Mouse (Mus musculus): ENCODE measurements at regions not wholly inside any gene's neighbourhood (a gene's known extent, or its start where the extent isn't known, plus 50 kb on each side); places are given as distances from the start of the nearest gene placed in this dataset.

- Histone ChIP-seq H3K4me3 (no peak overlapping the region), H3K27me3 (ENCODE audit: insufficient read depth, poor library complexity, severe bottlenecking) (no peaks in the 10 kb centered on the region), H3K4me1 (no peaks in the 10 kb centered on the region), H3K36me3 (no peaks in the 10 kb centered on the region), H3K27ac (no peak overlapping the region), H3K9me3 (no peaks in the 10 kb centered on the region)
- no peak for DNase-seq (ENCODE audit: low spot score)
- 71% methylated on average over 6 of the region's 6 CpGs for WGBS
Measured at GRCm38 (mm10) chr19:50087277-50087676, 591.2 kb downstream of the Sorcs1 start.

DNA sequence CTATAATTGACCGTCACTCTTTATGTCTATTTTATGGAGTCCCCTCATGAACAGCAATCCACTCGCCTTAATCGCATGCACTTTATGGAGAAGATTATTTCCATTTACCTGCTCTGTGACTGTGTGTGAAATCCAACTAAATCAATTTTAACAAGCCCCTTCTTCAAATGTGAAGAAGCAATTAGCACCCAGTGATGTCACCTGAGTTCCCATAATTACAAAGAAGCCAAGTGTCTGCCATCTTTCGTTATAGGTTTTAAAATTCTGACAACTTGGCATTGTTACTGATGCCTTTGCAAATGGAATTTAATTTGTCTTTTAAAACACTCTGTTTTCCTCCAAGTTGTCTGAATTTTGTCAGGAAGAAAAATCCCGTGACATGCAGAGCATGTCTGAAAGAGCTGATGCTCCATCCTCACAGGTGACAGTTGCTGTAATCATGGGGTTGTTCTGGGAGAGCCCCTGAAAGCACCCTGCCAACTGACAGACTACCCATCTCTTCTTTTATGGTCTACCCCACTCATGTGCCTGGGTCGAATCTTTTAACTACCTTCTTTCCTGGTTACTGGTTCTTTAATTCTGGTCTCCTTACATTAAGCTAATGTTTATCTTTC lies 600.9 kb downstream of the Sorcs1 start:
- WGBS: 82% methylated on average over 6 of the region's 6 CpGs
- DNase-seq (ENCODE audit: low spot score): no peak

GRCm38 (mm10) chr19:50060448-50060847 lies 618.0 kb downstream of the Sorcs1 start:
- no peaks in the 10 kb centered on the region for H3K36me3 ChIP-seq
- no peak overlapping the region for H3K4me3 ChIP-seq
- no peak for DNase-seq (ENCODE audit: low spot score)
- H3K9me3 ChIP-seq: no peaks in the 10 kb centered on the region
- WGBS: 71% methylated on average over 6 of the region's 6 CpGs
- no peaks in the 10 kb centered on the region for H3K27me3 ChIP-seq (ENCODE audit: insufficient read depth, poor library complexity, severe bottlenecking)
- no peak overlapping the region for H3K27ac ChIP-seq
- H3K4me1 ChIP-seq: no peaks in the 10 kb centered on the region

More for the DNA sequence above, 600.9 kb downstream of the Sorcs1 start:
- Histone ChIP-seq H3K4me3 (no peak overlapping the region), H3K27me3 (ENCODE audit: insufficient read depth, poor library complexity, severe bottlenecking) (no peaks in the 10 kb centered on the region), H3K4me1 (no peaks in the 10 kb centered on the region), H3K36me3 (no peaks in the 10 kb centered on the region), H3K9me3 (no peaks in the 10 kb centered on the region), H3K27ac (no peak overlapping the region)

- 52% methylated on average over 2 of the region's 2 CpGs for WGBS
- H3K27ac ChIP-seq: no peak overlapping the region
- no peaks in the 10 kb centered on the region for H3K27me3 ChIP-seq (ENCODE audit: insufficient read depth, poor library complexity, severe bottlenecking)
- H3K4me1 ChIP-seq: 0 out of 2 replicates have a peak, but pooled peaks cover 3% of the 10 kb centered on the region
- no peak for DNase-seq (ENCODE audit: low spot score)
- H3K9me3 ChIP-seq: no peaks in the 10 kb centered on the region
- no peaks in the 10 kb centered on the region for H3K36me3 ChIP-seq
- H3K4me3 ChIP-seq: no peak overlapping the region
Measured at GRCm38 (mm10) chr19:50052910-50053309, 625.5 kb downstream of the Sorcs1 start.

- Histone ChIP-seq H3K4me3 (no peak overlapping the region), H3K36me3 (no peaks in the 10 kb centered on the region), H3K4me1 (no peaks in the 10 kb centered on the region), H3K27ac (no peak overlapping the region), H3K27me3 (ENCODE audit: insufficient read depth, poor library complexity, severe bottlenecking) (no peaks in the 10 kb centered on the region), H3K9me3 (no peaks in the 10 kb centered on the region)
- DNase-seq (ENCODE audit: low spot score): no peak
- WGBS: 90% methylated on average over 3 of the region's 3 CpGs
Measured at GRCm38 (mm10) chr19:50045761-50046160, 632.7 kb downstream of the Sorcs1 start.

DNA sequence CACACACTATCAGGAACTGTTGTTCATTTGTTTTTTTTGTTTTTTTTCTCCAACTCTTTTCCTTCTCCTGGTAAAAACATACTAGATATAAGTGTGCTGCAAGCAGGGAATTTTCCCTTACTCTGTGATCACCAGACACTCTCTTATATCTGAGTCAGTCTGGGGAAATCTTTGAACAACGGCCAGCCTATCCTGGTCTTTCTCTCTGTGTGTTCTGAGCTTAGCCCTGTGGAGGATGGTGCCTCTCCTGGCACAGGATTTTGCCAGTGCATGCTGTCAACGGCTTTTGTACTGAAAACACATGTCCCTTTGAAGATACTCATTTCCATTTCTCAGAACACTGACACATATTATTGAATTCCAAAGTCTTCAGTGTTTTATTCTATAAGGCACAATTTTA lies 664.8 kb downstream of the Sorcs1 start:
- Histone ChIP-seq H3K4me3 (no peak overlapping the region), H3K36me3 (no peaks in the 10 kb centered on the region), H3K9me3 (no peaks in the 10 kb centered on the region), H3K27ac (no peak overlapping the region), H3K4me1 (no peaks in the 10 kb centered on the region), H3K27me3 (ENCODE audit: insufficient read depth, poor library complexity, severe bottlenecking) (no peaks in the 10 kb centered on the region)
- DNase-seq (ENCODE audit: low spot score): no peak
- WGBS: 36% methylated on average over 2 of the region's 2 CpGs

- no peaks in the 10 kb centered on the region for H3K27me3 ChIP-seq (ENCODE audit: insufficient read depth, poor library complexity, severe bottlenecking)
- WGBS: 34% methylated on average over 7 of the region's 7 CpGs
- no peaks in the 10 kb centered on the region for H3K36me3 ChIP-seq
- no peak overlapping the region for H3K27ac ChIP-seq
- DNase-seq (ENCODE audit: low spot score): no peak
- no peaks in the 10 kb centered on the region for H3K9me3 ChIP-seq
- H3K4me3 ChIP-seq: no peak overlapping the region
- H3K4me1 ChIP-seq: no peaks in the 10 kb centered on the region
Measured at GRCm38 (mm10) chr19:50005248-50005647, 673.2 kb downstream of the Sorcs1 start.

GRCm38 (mm10) chr19:49985826-49986225 lies 692.6 kb downstream of the Sorcs1 start:
- Histone ChIP-seq H3K27ac (no peak overlapping the region), H3K4me1 (no peaks in the 10 kb centered on the region), H3K27me3 (ENCODE audit: insufficient read depth, poor library complexity, severe bottlenecking) (no peaks in the 10 kb centered on the region), H3K36me3 (no peaks in the 10 kb centered on the region), H3K4me3 (no peak overlapping the region), H3K9me3 (no peaks in the 10 kb centered on the region)
- 83% methylated on average over 2 of the region's 2 CpGs for WGBS
- no peak for DNase-seq (ENCODE audit: low spot score)

DNA sequence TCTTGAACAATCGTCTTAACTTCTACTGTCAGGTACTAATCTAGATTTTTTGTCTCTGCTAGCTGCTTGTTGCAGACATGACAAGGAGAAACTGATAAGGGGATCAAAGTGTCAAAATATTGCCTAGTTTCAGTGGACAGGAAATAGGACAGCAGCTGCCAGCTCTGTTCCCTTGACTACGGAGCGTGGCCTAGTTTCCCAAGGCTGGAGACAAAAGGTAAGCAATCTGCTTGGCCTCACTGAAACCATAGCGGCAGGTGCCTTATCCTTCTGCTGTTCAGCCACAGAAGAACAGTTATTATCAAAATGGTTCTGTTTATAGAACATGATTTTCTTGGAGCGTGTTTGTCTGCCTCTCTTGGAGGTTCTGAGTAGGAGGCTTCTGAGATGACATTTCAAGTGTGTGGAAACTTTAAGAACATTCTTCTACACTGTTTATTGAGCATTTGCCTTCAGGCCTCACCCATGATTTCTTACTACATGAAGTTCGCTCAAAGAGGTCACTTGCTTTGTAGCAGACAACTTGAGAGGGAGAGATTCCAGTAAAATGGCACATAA lies 712.1 kb downstream of the Sorcs1 start:
- Histone ChIP-seq H3K4me3 (no peak overlapping the region), H3K36me3 (no peaks in the 10 kb centered on the region), H3K9me3 (no peaks in the 10 kb centered on the region), H3K4me1 (no peaks in the 10 kb centered on the region), H3K27me3 (ENCODE audit: insufficient read depth, poor library complexity, severe bottlenecking) (no peaks in the 10 kb centered on the region), H3K27ac (no peak overlapping the region)
- DNase-seq (ENCODE audit: low spot score): no peak
- 71% methylated on average over 6 of the region's 6 CpGs for whole genome bisulfite sequencing

- WGBS: 72% methylated on average over 5 of the region's 5 CpGs
- H3K36me3 ChIP-seq: no peaks in the 10 kb centered on the region
Measured at GRCm38 (mm10) chr19:49964679-49965078, 713.8 kb downstream of the Sorcs1 start.

GRCm38 (mm10) chr19:49958517-49958916 lies 719.9 kb downstream of the Sorcs1 start:
- Histone ChIP-seq H3K4me3 (no peak overlapping the region), H3K4me1 (no peaks in the 10 kb centered on the region), H3K9me3 (no peaks in the 10 kb centered on the region), H3K27ac (no peak overlapping the region), H3K36me3 (no peaks in the 10 kb centered on the region), H3K27me3 (ENCODE audit: insufficient read depth, poor library complexity, severe bottlenecking) (no peaks in the 10 kb centered on the region)
- no peak for DNase-seq (ENCODE audit: low spot score)
- 49% methylated on average over 5 of the region's 5 CpGs for WGBS

More at GRCm38 (mm10) chr19:49964679-49965078, 713.8 kb downstream of the Sorcs1 start:
- no peak for DNase-seq (ENCODE audit: low spot score)
- Histone ChIP-seq H3K4me3 (no peak overlapping the region), H3K27ac (no peak overlapping the region), H3K27me3 (ENCODE audit: insufficient read depth, poor library complexity, severe bottlenecking) (no peaks in the 10 kb centered on the region), H3K4me1 (no peaks in the 10 kb centered on the region), H3K9me3 (no peaks in the 10 kb centered on the region)

- Histone ChIP-seq H3K27me3 (ENCODE audit: insufficient read depth, poor library complexity, severe bottlenecking) (no peaks in the 10 kb centered on the region), H3K4me1 (no peaks in the 10 kb centered on the region), H3K4me3 (no peak overlapping the region), H3K9me3 (no peaks in the 10 kb centered on the region), H3K27ac (no peak overlapping the region), H3K36me3 (no peaks in the 10 kb centered on the region)
- 29% methylated on average over 3 of the region's 3 CpGs for WGBS
- no peak for DNase-seq (ENCODE audit: low spot score)
Measured at GRCm38 (mm10) chr19:49931202-49931601, 747.2 kb downstream of the Sorcs1 start.

DNA sequence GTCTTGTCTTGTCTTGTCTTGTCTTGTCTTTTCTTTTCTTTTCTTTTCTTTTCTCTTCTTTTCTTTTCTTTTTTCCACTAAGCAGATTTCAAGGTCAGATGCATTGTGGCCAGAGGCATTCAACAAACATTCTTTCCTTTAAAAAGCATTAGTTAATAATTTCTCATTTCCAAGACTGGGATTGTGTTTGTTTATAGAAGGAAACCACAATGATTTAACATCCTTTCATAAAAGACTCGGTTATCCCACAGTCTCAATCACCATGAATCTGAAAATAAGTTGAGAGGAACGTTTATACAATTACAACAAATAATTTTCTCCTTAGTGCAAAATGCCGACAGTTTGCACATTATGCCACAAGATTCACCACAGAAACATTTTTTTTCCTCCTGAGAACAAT lies 766.7 kb downstream of the Sorcs1 start:
- no peak for DNase-seq (ENCODE audit: low spot score)
- Histone ChIP-seq H3K4me1 (no peaks in the 10 kb centered on the region), H3K36me3 (no peaks in the 10 kb centered on the region), H3K9me3 (no peaks in the 10 kb centered on the region), H3K4me3 (no peak overlapping the region), H3K27me3 (ENCODE audit: insufficient read depth, poor library complexity, severe bottlenecking) (no peaks in the 10 kb centered on the region), H3K27ac (no peak overlapping the region)
- WGBS: 72% methylated on average over 3 of the region's 3 CpGs

GRCm38 (mm10) chr19:49880241-49880640 lies 798.2 kb downstream of the Sorcs1 start:
- H3K27ac ChIP-seq: no peak overlapping the region

More at GRCm38 (mm10) chr19:49880241-49880640, 798.2 kb downstream of the Sorcs1 start:
- Histone ChIP-seq H3K36me3 (no peaks in the 10 kb centered on the region), H3K9me3 (no peaks in the 10 kb centered on the region), H3K4me1 (no peaks in the 10 kb centered on the region), H3K4me3 (no peak overlapping the region), H3K27me3 (ENCODE audit: insufficient read depth, poor library complexity, severe bottlenecking) (no peaks in the 10 kb centered on the region)
- WGBS: 82% methylated on average over 3 of the region's 3 CpGs
- DNase-seq (ENCODE audit: low spot score): no peak
